Mouse (Mus musculus) induced T-regulatory cell, adult 2 months (primary cell): ENCODE data around the gene Actr5.
A peak's percentile ranks its signal among the peaks of the same experiment; 100 is the strongest.

Experiments
- DNase-seq: peaks from one replicate; pipeline ENCODE4 v3.0.0-alpha.2; 2012; ENCODE audit warnings: low read depth

Actr5 gene

GRCm38 (mm10) chr2:158614418-158614955 lies 10.2 kb upstream of the Actr5 start:
- DNase-seq: peak; percentile 36

- no peak for DNase-seq
Observed at GRCm38 (mm10) chr2:158615161-158615680, 9.5 kb upstream of the Actr5 start.

GRCm38 (mm10) chr2:158615702-158616101 lies 9.0 kb upstream of the Actr5 start:
- no peak for DNase-seq

GRCm38 (mm10) chr2:158616296-158616695 lies 8.4 kb upstream of the Actr5 start:
- peak; percentile 47 for DNase-seq

GRCm38 (mm10) chr2:158616790-158617189 lies 7.9 kb upstream of the Actr5 start:
- DNase-seq: no peak

GRCm38 (mm10) chr2:158625231-158625630 lies 543 bp downstream of the Actr5 start:
- no peak for DNase-seq

GRCm38 (mm10) chr2:158625697-158626096 lies 1.0 kb downstream of the Actr5 start:
- DNase-seq: no peak

GRCm38 (mm10) chr2:158628858-158629257 lies 4.2 kb downstream of the Actr5 start:
- DNase-seq: no peak

- peak; percentile 35 for DNase-seq
Observed at GRCm38 (mm10) chr2:158629414-158629813, 4.7 kb downstream of the Actr5 start.

- DNase-seq: no peak
Observed at GRCm38 (mm10) chr2:158631873-158632272, 7.2 kb downstream of the Actr5 start.

GRCm38 (mm10) chr2:158641869-158642268 lies 17.2 kb downstream of the Actr5 start:
- DNase-seq: peak; percentile 77

GRCm38 (mm10) chr2:158642587-158642986 lies 17.9 kb downstream of the Actr5 start:
- no peak for DNase-seq

- no peak for DNase-seq
Observed at GRCm38 (mm10) chr2:158643791-158644190, 19.1 kb downstream of the Actr5 start.

GRCm38 (mm10) chr2:158651159-158651908 lies 26.6 kb downstream of the Actr5 start:
- no peak for DNase-seq

- DNase-seq: peak; percentile 90
Observed at GRCm38 (mm10) chr2:158652985-158653384, 28.3 kb downstream of the Actr5 start.

GRCm38 (mm10) chr2:158654717-158655116 lies 30.0 kb downstream of the Actr5 start:
- DNase-seq: no peak

GRCm38 (mm10) chr2:158655806-158656205 lies 31.1 kb downstream of the Actr5 start:
- no peak for DNase-seq

- DNase-seq: no peak
Observed at GRCm38 (mm10) chr2:158658822-158659221, 34.1 kb downstream of the Actr5 start.

GRCm38 (mm10) chr2:158659346-158659745 lies 34.7 kb downstream of the Actr5 start:
- no peak for DNase-seq

- DNase-seq: peak; percentile 36
Observed at GRCm38 (mm10) chr2:158665098-158665497, 40.4 kb downstream of the Actr5 start, which contains the start of gene Ppp1r16b. Gene Ppp1r16b (plus strand): TSS chr2:158665398.

GRCm38 (mm10) chr2:158666071-158666800 lies 41.5 kb downstream of the Actr5 start:
- DNase-seq: peak; percentile 92

- DNase-seq: peak; percentile 89
Observed at GRCm38 (mm10) chr2:158667022-158667670, 42.5 kb downstream of the Actr5 start.
